In genomic region chr19:41089833-41090232, GRCm38 (mm10) we compare ENCODE assay signal across 9 mouse cellular contexts. TPM values are rescaled to one million over a fixed set of nuclear protein-coding genes. Genes with fewer than 3 reads are reported as not detected.
DNase-seq lines count a peak whose midpoint lies in the region; ATAC-seq and TF ChIP-seq lines count a peak whose summit lies in the region.
"Had no signal": no experiment of that assay in that cellular context is flagged by ENCODE, and none has a peak within 500 bp of the region (broad histone marks: within the 10 kb centered on the region; RNA-seq: fewer than 3 reads in every experiment).

No protein-coding gene starts in this region.

- no peaks in the 10 kb centered on the region for H3K27me3 ChIP-seq in heart, adult 2 months (ENCODE audit: control insufficient read depth, insufficient read depth, low read length)
- peaks cover 6% of the 10 kb centered on the region; the same call in 1 of the 2 replicates for H3K27me3 ChIP-seq in midbrain, embryonic 14.5 days (ENCODE audit: control insufficient read depth, insufficient read depth, low read length)

- ATAC-seq in midbrain, embryonic 14.5 days (ENCODE audit: low FRiP score, low TSS enrichment), result no peak

- TF ChIP-seq POLR2A in heart, adult 2 months (IDR thresholded peaks at IDR 0.05; ENCODE audit: insufficient read depth, low read depth, low read length), result no peak

- no peaks in the 10 kb centered on the region for H3K4me1 ChIP-seq in heart, adult 2 months (ENCODE audit: control insufficient read depth, insufficient read depth, low read length)
- no peaks in the 10 kb centered on the region for H3K4me1 ChIP-seq in midbrain, embryonic 14.5 days (ENCODE audit: control insufficient read depth, insufficient read depth, low read length)

- peak; percentile 87 for TF ChIP-seq CTCF in heart, adult 2 months (IDR thresholded peaks at IDR 0.05)

- no peak overlapping the region for H3K9ac ChIP-seq in heart, adult 2 months (ENCODE audit: low read depth, low read length)
- H3K9ac ChIP-seq in midbrain, embryonic 14.5 days (replicated peaks; ENCODE audit: low read length), result no peak overlapping the region; the same call in 1 of the 2 replicates

- no peak for TF ChIP-seq EP300 in heart, adult 2 months (IDR thresholded peaks at IDR 0.05; ENCODE audit: insufficient read depth, low read depth, low read length)

- H3K27ac ChIP-seq in heart, adult 2 months, result no peak overlapping the region
- H3K27ac ChIP-seq in midbrain, embryonic 14.5 days (replicated peaks; ENCODE audit: low read depth, low read length), result no peak overlapping the region

- no peak overlapping the region for H3K4me2 ChIP-seq in midbrain, embryonic 14.5 days (ENCODE audit: low read length)

- H3K4me3 ChIP-seq in heart, adult 2 months, result no peak overlapping the region
- no peak overlapping the region for H3K4me3 ChIP-seq in midbrain, embryonic 14.5 days (replicated peaks; ENCODE audit: low read depth, low read length)
- H3K4me3 ChIP-seq: megakaryocyte, embryonic 14.5 days had no signal

- WGBS in heart, adult 2 months, result 7% methylated on average over 5 of the region's 5 CpGs
- 7% methylated on average over 5 of the region's 5 CpGs for WGBS in midbrain, embryonic 14.5 days

- no peaks in the 10 kb centered on the region for H3K36me3 ChIP-seq in heart, adult 2 months (ENCODE audit: control insufficient read depth, insufficient read depth, low read length)
- no peaks in the 10 kb centered on the region for H3K36me3 ChIP-seq in midbrain, embryonic 14.5 days (ENCODE audit: control insufficient read depth, insufficient read depth, low read length)

- DNase-seq in heart, adult 2 months, result peak; percentile 24 to 49
- DNase-seq in heart, postnatal 25 days (ENCODE audit: low spot score), result no peak
- peak; percentile 24 for DNase-seq in MN1 (ENCODE audit: low spot score)
- DNase-seq in embryo, embryonic 10.5 days (ENCODE audit: low spot score), result peak; percentile 85
- peak; percentile 70 for DNase-seq in heart, postnatal 4 days
- DNase-seq in left cerebral cortex, postnatal 10 days (ENCODE audit: extremely low spot score in 1 of 2, low spot score in 2 of 2), result peak; percentile 45 to 72
- peak; percentile 92 for DNase-seq in midbrain, embryonic 14.5 days
- DNase-seq in testis, postnatal 10 days (ENCODE audit: low spot score), result peak; percentile 73

- H3K79me2 ChIP-seq in heart, adult 2 months (replicated peaks; ENCODE audit: control insufficient read depth, insufficient read depth, low read length), result no peaks in the 10 kb centered on the region

- intact Hi-C loops in heart, adult 2 months (cut with DNase I), result loop anchor here (5.0 kb wide), 2 partner anchors 117 to 672 kb away; partner anchors contain the start of gene Tll2
- intact Hi-C loops in heart, postnatal 25 days (cut with DNase I), result loop anchor here (10.0 kb wide), 1 partner anchor 675 kb away; no protein-coding TSS in a partner anchor
- intact Hi-C loops in left cerebral cortex, postnatal 10 days (cut with DNase I), result loop anchor here (5.0 kb wide), 2 partner anchors 387 to 672 kb away; no protein-coding TSS in a partner anchor

- H3K9me3 ChIP-seq in midbrain, embryonic 14.5 days (ENCODE audit: control insufficient read depth, low read length), result no peaks in the 10 kb centered on the region
- H3K9me3 ChIP-seq: megakaryocyte, embryonic 14.5 days had no signal

RNA-seq across cellular contexts. Expression of gene Opalin, which starts 12.9 kb away (rescaled TPM):
- total RNA-seq in heart, adult 2 months (2021), result not detected
- not detected in 2 replicates for polyA plus RNA-seq in heart, adult 2 months (2012; rRNA removed)
- not detected for total RNA-seq in heart, postnatal 25 days (2021)
- total RNA-seq in heart, postnatal 4 days (2021), result not detected
- under 1 TPM; 0.36 to 0.69 TPM for total RNA-seq in left cerebral cortex, postnatal 10 days (2021)
- not detected in 2 replicates for polyA plus RNA-seq in midbrain, embryonic 14.5 days (2014; fragmentation: Nextera tagmentation; extraction: Ambion mirVana)
